Mouse (Mus musculus) spleen, adult 2 months (tissue): Measurements from ENCODE around the gene Rasgrf2. TPM values are rescaled to one million over a fixed set of nuclear protein-coding genes. Genes with fewer than 3 reads are reported as not detected.

Experiments used
- DNase-seq, 2 experiments: peaks; one replicate each; pipeline versions ENCODE4 v3.0.0 to v3.0.0-alpha.2; 2012 to 2021; ENCODE audit warnings: low spot score in 2 of 2, low read depth in 1 of 2
- H3K27ac ChIP-seq: fragments of 200-500 bp; 2 replicates; pipeline ENCODE4 v1.5.1; 2012; ENCODE audit warnings: low read length, inconsistent platforms; ENCODE audit not compliant: insufficient read depth
- H3K27me3 ChIP-seq: fragments of 200-500 bp; 2 replicates; pipeline ENCODE4 v1.6.1; 2012; ENCODE audit warnings: mild to moderate bottlenecking, moderate library complexity, low read length, inconsistent platforms; ENCODE audit not compliant: control insufficient read depth, insufficient read depth
- H3K36me3 ChIP-seq: fragments of 200-500 bp; 2 replicates; pipeline ENCODE4 v1.6.1; 2012; ENCODE audit warnings: mild to moderate bottlenecking, low read length, inconsistent platforms; ENCODE audit not compliant: control insufficient read depth, insufficient read depth
- H3K4me1 ChIP-seq: fragments of 200-500 bp; 2 replicates; pipeline ENCODE4 v1.6.1; 2011; ENCODE audit warnings: inconsistent platforms; ENCODE audit not compliant: control insufficient read depth, insufficient read depth, insufficient read length
- H3K4me3 ChIP-seq: fragments of 200-500 bp; 2 replicates; pipeline ENCODE4 v1.5.1; 2011; ENCODE audit warnings: mild to moderate bottlenecking, inconsistent platforms; ENCODE audit not compliant: insufficient read depth, insufficient read length; ENCODE audit errors: extremely low read depth
- CTCF ChIP-seq: fragments of 200-500 bp; IDR thresholded peaks from 2 replicates; pipeline ENCODE4 v1.5.1; 2011; ENCODE audit warnings: mild to moderate bottlenecking, inconsistent platforms; ENCODE audit not compliant: insufficient read depth, insufficient read length, insufficient replicate concordance; ENCODE audit errors: extremely low read depth
- POLR2A ChIP-seq: fragments of 200-500 bp; IDR thresholded peaks from 2 replicates; pipeline ENCODE4 v1.6.1; 2011; ENCODE audit warnings: low read depth, low read length, inconsistent platforms
- WGBS: fragments of 180-500 bp; shearing (Covaris S2); methylation state at CpG from one replicate; pipeline ENCODE4 v1.1.7; 2018; 5-methylcytosine and 5-hydroxymethylcytosine counted together
- polyA plus RNA-seq: library from polyadenylated mRNA; depleted of rRNA; stranded (reverse); fragments of >200 nt; gene quantifications from 2 replicates; pipeline ENCODE4 v1.2.3, GENCODE M21; 2012

Gene Rasgrf2
- polyA plus RNA-seq, 1 experiment, result 3.2 TPM

DNA sequence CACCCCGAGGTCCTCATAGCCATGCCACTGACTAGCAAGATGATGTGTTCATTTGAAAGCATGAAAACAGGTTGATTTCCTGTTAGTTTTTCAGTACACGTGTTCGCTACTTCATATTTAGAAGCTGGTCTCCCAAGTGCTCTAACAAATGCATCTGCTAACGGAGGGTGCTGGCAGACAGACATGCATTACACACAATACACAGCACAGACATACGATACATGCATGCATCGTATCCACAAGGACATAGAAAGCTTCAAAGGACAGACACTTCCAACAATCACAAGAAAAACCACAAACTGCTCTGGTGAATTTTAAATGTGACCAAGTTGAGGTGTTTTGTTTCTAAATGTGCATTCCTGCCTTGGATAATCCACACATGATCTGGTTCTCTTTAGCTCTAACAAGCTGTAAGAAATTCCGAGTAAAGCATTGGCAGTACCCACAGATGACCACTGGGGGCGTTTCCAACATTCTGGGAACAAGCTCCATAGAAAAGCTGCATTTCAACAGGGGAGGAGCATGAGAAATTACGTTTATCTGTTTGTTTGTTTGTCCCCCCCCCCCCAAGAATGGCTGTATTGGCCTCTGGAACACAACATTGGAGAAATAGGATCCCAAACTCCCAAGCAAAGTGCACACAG is 249.5 kb downstream of the Rasgrf2 start:
- H3K4me3 ChIP-seq, result no peak overlapping the region
- no peaks in the 10 kb centered on the region for H3K4me1 ChIP-seq
- no peak for DNase-seq
- WGBS, result 67% methylated on average over 9 of the region's 9 CpGs
- H3K36me3 ChIP-seq, result no peaks in the 10 kb centered on the region
- TF ChIP-seq CTCF (peak; percentile 17; the same call in 1 of the 2 replicates), POLR2A (no peak)
- H3K27ac ChIP-seq, result no peak overlapping the region
- no peaks in the 10 kb centered on the region for H3K27me3 ChIP-seq

DNA sequence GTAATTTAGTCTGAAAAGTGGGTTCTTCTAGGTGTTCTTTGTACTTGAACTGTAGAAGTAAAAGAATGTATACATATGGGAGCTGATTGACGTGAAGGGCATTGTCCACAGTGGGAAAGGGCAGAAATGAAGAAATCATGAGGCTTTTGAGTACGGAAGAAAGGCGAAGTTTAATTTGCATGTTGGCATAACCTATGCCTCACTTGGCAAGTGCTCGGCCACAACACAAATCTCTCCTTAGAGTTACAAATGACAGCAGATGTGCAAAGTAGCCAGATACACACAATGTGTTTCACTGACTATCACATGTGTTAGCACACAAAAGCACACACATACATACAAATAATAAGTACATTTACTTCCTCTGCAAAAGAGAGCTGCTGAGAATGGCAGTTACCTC is 251.2 kb downstream of the Rasgrf2 start:
- Histone ChIP-seq H3K36me3 (no peaks in the 10 kb centered on the region), H3K4me3 (no peak overlapping the region), H3K27me3 (no peaks in the 10 kb centered on the region), H3K4me1 (no peaks in the 10 kb centered on the region), H3K27ac (no peak overlapping the region)
- TF ChIP-seq CTCF (no peak), POLR2A (no peak)
- no peak for DNase-seq
- WGBS, result 95% methylated on average over 4 of the region's 4 CpGs

DNA sequence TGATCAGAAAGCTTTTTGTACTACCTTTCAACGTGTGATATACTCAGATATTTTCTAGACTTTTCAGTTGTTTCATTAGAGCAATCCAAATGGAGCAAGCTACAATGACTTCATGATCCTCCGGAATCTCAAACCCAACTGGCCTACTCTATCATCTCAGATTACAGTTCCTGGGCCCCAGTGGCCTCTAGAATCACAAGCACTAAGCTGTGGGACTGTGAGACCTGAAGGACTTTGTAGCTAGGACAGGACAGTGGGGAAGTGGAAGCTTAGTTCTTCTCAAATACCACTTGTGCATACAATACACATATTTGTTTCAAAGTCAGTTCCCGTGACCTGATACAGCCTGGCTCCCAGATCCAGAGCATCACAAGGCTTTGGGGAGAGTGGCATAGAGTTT is 253.5 kb downstream of the Rasgrf2 start:
- Histone ChIP-seq H3K4me3 (no peak overlapping the region), H3K27me3 (no peaks in the 10 kb centered on the region), H3K4me1 (no peaks in the 10 kb centered on the region), H3K27ac (no peak overlapping the region), H3K36me3 (no peaks in the 10 kb centered on the region)
- 88% methylated on average over 3 of the region's 3 CpGs for WGBS
- no peak for DNase-seq
- TF ChIP-seq POLR2A (no peak), CTCF (no peak)

DNA sequence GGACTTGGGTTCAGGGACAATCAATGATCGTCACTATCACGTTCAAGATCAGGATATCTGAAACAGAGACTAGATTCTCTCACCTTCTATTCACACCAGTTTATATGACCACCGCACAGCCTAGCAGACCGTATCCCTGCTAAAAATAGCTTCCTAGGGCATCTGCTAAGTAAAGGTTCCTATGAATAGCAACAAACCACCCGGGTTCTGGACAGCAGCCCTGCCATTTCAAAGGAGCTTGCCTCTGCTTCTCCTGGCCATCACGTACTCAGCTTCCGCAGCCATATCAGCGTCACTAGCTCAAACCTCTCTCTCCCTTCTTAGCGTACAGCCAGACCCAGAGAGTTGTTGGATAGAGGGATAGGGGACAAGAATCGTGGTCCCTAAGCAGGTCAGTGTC is 254.1 kb downstream of the Rasgrf2 start:
- 74% methylated on average over 10 of the region's 10 CpGs for WGBS
- H3K27ac ChIP-seq, result no peak overlapping the region

DNA sequence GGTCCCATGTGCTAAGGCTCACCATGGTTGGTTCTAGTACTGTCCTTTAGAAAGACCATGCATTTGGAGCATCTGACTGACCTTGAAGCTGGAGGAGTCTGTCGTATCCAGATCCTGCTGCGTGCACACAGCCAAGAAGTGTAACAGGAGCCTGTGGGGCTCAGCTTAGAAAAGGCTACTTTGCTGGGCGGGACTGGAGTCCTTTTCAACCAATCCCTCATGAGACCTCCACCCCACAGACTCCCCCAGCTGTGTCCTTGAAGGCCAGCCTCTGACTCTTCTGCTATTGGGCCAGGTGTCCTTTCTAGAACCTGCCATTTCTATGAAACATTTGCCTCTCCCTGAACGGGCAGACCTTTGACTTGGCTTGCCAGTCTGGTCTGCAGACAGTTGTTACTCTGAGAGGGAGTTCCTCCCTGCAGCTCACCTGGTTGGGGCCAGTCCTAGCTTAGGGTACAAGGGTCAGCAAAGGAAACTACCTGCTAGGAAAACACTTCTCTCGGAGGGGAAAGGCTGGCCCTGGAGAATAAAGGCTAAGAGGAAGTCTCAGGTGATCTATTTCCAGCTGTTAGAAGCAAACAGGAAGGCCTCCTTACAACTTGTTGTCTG is 254.6 kb downstream of the Rasgrf2 start, which contains the start of gene Ckmt2:
Gene Ckmt2, minus strand, starts transcription at position 145 of the 609 bp plus-strand sequence.
- Histone ChIP-seq H3K36me3 (no peaks in the 10 kb centered on the region), H3K27me3 (no peaks in the 10 kb centered on the region), H3K4me1 (no peaks in the 10 kb centered on the region), H3K4me3 (no peak within 1 kb of the TSS), H3K27ac (no peak within 1 kb of the TSS)
- WGBS, result 75% methylated on average over 5 of the region's 5 CpGs
- no peak for DNase-seq
- TF ChIP-seq POLR2A, result no peak
- TF ChIP-seq CTCF, result no peak

More for the DNA sequence above, 254.1 kb downstream of the Rasgrf2 start:
- no peak for TF ChIP-seq POLR2A
- TF ChIP-seq CTCF, result no peak
- Histone ChIP-seq H3K4me3 (no peak overlapping the region), H3K4me1 (no peaks in the 10 kb centered on the region), H3K36me3 (no peaks in the 10 kb centered on the region), H3K27me3 (no peaks in the 10 kb centered on the region)
- no peak for DNase-seq

DNA sequence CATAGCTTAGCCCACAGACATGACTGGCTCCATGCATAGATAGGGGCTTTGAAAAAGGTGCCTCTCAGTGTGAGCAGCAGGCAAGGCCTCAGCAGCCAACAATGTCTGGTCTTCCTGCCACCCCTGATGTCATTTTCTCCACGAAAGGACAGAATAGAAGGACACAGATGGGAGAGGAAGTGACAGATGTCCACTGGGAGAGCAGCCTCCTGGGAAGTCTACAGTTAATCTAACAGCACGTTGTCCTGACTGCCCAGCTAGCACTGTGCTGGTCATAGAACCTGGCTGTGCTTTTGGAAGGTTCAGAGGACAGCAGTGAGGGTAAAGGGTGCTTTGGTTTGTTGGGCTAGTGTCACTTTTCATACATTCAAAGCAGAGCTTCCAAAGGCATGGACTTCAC is 255.9 kb downstream of the Rasgrf2 start:
- DNase-seq, result no peak
- 38% methylated on average over 2 of the region's 2 CpGs for WGBS
- Histone ChIP-seq H3K27me3 (no peaks in the 10 kb centered on the region), H3K4me1 (no peaks in the 10 kb centered on the region), H3K36me3 (no peaks in the 10 kb centered on the region), H3K27ac (no peak overlapping the region), H3K4me3 (no peak overlapping the region)
- no peak for TF ChIP-seq POLR2A
- TF ChIP-seq CTCF, result no peak

DNA sequence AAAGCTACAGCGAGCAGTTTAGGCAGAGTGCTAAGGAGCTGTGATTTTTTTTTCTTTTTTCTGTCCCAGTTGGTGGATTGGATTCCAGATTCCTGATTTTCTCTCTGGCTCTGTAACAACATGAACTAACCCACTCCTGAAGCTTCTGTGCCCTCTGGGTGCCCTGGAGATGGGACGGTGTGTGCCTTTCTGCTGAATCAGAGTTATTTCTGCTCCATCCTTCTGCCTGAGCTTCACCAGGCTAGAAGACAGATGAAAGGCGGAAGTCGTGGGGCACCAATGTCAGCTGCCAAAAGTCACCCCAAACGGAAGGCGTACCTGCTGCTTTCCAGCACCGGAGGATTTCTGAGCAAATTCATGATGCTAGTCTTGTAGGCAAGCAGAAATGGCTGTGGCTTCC is 256.9 kb downstream of the Rasgrf2 start:
- 72% methylated on average over 7 of the region's 7 CpGs for WGBS
- DNase-seq, result no peak
- TF ChIP-seq POLR2A (no peak), CTCF (no peak)
- Histone ChIP-seq H3K4me3 (no peak overlapping the region), H3K27ac (no peak overlapping the region), H3K4me1 (no peaks in the 10 kb centered on the region), H3K36me3 (no peaks in the 10 kb centered on the region), H3K27me3 (no peaks in the 10 kb centered on the region)
